Mouse (Mus musculus): ENCODE results near the gene Ceacam9. TPM values are rescaled to one million over a fixed set of nuclear protein-coding genes. Genes with fewer than 3 reads are reported as not detected.
"Not testable (repeated sequence)": the region's sequence is repeated elsewhere in the genome, so short reads cannot be mapped to it uniquely, and the experiment has no call there.

Ceacam9 gene
- total RNA-seq (2015) (not detected in 2 replicates), total RNA-seq (2017) (not detected in 2 replicates)

DNA sequence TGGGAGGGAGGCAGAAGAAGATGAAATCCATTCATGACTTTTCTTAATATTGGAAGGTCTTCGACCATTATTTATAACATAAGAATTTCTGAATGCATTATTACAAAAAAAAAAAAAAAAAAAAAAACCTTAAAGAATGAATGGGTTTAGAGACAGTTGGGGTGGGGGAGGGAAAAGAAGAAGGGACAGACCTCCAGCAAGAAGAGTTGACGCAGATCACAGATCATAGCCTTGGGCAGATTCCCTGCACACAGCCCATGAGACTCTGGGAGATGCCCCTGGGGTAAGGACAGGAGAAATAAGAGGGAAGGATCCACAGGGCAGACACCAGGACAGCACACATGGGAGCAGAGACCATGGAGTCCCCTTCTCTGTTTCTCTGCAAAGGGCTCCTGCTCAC is at the start of gene Ceacam9:
TSS of gene Ceacam9 (plus strand) at position 301 of the 400 bp plus-strand sequence.
- ATAC-seq (ENCODE audit: poor library complexity, severe bottlenecking), result no peak

DNA sequence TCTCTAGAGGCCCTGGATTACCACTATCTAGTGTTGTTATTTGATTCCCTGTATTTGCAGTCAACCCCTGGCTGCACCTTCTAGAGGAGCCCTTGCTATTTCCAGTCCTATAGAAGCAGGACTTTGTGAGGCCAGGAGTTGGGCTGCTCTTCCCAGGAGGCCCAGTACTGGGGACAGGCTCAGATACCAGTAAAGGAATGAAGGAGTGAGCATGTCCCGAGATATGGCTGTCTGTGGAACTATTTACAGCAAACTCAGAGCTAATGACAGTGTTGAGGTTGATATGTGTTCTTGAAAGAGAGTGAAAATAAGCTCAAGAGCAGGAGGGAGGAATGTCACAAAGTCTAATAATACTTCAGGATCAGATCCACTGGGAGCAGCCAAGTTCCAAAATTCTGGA is 47.9 kb upstream of the Ceacam9 start:
- no peak for ATAC-seq (ENCODE audit: poor library complexity, severe bottlenecking)

DNA sequence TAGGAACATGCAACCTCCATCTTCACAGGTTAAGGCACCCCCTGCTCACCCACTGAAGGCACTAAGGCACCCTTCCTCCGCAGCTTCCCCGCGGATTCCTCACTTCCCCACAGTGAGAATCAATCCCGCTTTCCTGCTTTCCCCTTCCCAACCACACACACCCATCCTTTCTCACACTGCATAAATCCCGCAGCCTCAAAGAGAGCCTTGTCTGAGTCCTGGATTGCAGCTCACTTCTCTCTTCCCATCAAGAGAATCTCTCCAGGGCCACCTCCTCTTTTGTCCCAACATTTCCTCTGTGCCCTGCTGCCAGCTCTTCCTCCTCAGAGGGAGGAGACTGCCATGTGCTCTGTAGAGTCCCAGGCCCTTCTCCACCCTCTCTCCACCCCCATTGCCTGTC is 47.0 kb upstream of the Ceacam9 start:
- not testable (repeated sequence) for ATAC-seq (ENCODE audit: poor library complexity, severe bottlenecking)

DNA sequence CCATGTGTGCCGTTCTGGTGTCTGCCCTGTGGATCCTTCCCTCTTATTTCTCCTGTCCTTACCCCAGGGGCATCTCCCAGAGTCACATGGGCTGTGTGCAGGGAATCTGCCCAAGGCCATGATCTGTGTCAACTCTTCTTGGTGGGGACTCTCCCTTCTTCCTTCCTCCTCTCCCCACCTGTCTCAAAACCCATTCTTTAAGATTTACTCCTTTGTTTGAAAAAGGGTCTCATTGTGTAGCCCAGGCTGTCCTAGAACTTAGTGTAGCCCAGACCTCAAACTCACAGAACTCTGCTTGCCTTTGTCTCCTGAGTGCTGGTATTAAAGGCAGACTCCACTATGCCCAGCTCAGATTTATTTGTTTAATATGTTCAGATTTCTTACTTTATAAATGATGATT is 46.1 kb upstream of the Ceacam9 start, which contains the start of gene Ceacam15:
TSS of gene Ceacam15 (minus strand) at position 101 of the 400 bp plus-strand sequence.
- ATAC-seq (ENCODE audit: poor library complexity, severe bottlenecking), result no peak

DNA sequence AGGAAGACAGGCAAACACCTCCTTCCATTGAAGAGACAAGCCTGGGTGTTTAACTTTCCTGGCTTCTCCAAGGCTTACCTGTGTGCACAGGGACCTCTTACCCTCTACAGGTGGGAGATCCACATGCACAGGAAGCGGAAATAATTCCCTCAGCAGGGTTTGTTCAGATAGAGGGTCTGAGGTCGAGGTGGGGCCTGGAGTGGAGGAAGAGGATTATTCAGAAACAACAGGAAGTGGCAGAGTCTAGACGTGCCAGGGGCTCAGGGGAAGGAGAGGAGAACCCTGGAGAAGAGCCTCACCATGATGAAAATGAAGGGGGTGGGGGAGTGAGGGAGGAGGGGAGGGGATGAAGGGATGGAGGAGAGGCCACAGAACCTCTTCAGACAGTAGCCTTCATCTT is 41.5 kb upstream of the Ceacam9 start:
- not testable (repeated sequence) for ATAC-seq (ENCODE audit: poor library complexity, severe bottlenecking)

DNA sequence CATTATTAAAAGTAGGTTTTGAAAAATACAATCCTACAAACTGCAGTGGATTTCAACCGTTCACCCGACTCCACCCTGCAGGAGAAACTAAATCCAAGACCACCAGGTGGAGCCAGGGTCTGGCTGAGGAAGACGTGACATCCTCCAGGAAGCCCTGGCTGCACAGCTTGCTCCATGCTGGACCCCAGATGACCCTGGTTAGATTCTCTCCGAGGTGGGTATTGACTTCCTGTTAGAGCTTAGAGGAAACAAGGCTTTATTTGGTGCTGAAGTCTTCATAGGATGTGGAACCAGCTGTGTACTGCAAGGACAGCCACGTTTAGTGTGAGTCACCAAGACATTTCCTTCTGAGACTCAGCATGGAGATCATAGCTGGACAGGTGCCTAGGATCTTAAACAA is 32.5 kb upstream of the Ceacam9 start:
- no peak for ATAC-seq (ENCODE audit: poor library complexity, severe bottlenecking)

DNA sequence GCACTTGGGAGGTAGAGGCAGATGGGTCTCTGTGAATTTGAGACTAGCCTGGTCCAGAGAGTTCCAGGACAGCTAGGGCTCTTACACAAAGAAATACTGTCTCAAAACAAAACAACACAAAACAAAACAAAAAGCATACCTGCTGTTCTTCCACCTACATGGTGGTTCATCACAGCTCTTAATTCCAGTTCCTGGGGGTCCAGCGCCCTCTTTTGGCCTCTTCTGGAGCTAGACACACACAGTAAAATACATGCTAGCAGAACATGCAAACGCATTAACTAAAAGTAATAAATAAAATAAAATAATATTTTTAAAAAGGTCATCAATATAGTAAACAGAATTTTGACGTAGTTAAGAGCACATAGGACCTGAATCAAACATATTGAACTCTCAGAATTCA is 26.7 kb upstream of the Ceacam9 start:
- no peak for ATAC-seq (ENCODE audit: poor library complexity, severe bottlenecking)

DNA sequence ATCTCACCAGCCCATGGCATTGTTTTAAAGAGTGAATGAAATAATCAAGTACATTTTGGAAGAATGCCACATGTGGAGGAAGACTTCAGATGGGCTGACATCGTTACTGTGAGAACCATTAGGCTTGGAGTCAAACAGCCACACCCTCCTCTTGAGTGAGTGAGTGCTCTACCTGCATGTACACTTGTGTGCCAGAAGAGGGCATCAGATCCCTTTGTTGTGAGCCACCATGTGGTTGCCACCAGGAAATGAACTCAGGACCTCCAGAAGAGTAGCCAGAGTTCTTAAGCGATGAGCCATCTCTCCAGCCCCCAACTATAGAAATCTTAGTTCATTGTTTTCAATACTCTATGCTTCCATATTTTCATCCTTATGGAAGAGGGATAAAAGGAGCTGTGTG is 22.7 kb upstream of the Ceacam9 start:
- 0 out of 2 replicates have a peak, but pooled peaks have one; percentile 24 for ATAC-seq (ENCODE audit: poor library complexity, severe bottlenecking)

DNA sequence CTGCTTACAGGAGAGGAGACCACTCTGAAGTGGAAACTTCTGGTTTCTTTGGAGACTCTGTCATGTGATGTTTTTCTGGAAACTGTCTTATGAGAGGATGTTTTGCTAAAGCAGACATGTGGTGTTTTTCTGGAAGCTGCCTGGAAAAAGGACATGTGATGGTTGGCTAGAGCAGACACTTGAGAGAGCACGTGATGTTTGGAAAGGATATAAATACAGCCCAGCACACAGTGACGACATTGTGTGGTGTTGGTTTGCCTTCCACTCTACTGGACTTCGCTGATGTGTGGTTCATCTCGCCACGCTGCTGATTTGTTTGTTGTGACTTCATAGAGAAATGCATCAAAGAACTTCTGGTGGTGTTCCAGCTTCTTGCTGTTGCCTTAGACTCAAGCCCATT is 21.1 kb upstream of the Ceacam9 start:
- ATAC-seq (ENCODE audit: poor library complexity, severe bottlenecking), result no peak

DNA sequence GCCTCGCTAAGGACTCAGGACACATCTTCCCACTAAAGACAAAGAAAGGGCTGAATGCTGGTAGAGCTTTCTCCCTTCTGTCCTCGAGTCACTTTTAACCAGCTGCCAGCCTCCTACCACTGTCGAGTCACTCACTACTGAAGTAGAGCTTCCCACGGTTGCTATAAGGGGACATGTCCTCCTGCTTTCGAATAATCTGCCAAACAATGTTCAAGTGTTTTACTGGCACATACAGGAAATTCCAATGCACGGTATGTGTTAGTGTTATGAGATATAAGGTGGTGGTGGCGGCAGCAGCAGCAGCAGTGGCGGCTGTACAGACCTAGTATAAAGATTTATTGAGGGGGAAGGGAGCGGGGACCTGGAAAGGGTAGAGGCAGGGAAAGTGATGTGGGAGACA is 15.3 kb upstream of the Ceacam9 start:
- no peak for ATAC-seq (ENCODE audit: poor library complexity, severe bottlenecking)

DNA sequence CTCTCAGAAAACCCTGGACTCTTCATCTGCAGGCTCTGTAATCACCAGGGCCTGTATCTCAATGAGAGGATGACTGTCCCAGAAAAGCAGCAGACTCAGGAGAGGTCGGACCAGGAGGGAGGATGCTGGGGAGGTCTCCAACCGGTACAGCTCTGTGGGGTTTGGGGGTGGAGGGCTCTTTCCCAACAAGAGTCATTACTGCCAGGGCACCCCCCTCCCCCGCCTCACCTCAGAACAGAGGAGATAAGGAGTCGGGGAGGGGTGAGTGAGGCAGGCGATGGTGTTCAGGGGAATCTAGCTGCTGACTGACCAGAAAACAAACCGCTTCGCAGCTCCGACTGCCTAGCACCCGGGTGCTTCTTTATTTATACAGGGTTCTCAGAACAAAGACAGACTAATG is 13.5 kb upstream of the Ceacam9 start:
- ATAC-seq (ENCODE audit: poor library complexity, severe bottlenecking), result no peak

DNA sequence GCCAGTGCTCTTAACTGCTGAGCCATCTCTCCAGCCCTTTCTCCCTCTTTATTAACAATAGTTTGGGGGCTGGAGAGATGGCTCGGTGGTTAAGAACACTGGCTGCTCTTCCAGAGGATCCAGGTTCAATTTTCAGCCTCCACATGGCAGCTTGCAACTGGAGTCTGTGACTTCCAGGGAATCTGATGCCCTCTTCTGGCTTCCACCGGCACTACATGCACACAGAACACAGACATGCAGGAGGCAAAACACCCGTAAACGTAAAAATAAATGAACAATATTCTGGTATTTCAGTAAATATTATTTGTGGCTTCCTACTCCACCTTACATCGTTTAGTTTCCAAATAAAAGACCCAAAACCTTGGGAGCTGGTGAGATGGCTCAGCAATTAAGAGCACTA is 11.1 kb upstream of the Ceacam9 start:
- ATAC-seq (ENCODE audit: poor library complexity, severe bottlenecking), result no peak

DNA sequence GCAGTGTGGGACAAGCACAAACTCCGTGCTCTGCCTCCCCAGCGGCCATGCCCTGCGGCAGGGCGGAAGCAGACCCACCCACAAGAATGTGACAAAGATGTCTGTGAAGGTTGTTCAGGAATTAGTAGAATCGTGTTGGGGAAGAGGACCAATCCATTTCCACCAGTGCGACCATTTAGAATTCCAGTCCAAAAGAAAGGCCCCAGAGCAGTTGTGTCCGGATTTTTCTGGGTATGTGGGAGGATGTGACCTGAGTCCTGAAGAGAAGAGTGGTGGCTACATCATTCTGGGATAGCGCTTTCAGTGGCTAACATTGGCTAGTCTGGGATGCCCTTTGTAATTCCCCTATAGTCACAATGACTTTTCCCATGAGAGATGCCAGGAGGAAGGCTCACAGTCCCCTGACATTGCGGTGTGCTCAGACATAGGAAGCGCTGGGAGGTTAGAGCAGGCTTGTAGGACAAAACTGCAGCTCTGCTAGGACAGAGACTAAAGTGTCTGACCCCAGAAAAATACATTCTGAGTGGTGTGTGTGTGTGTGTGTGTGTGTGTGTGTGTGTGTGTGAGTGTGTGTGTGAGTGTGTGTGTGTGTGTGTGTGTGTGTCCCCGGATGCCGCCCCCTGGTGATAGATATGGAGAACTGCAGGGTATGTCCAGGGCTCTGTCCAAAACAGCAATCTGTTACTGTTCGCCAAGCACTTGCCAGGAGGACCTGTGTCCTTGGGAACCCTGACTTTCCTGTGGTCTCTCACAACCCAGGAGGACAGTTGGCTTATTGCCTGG is 8.9 kb upstream of the Ceacam9 start:
- ATAC-seq (ENCODE audit: poor library complexity, severe bottlenecking), result no peak

DNA sequence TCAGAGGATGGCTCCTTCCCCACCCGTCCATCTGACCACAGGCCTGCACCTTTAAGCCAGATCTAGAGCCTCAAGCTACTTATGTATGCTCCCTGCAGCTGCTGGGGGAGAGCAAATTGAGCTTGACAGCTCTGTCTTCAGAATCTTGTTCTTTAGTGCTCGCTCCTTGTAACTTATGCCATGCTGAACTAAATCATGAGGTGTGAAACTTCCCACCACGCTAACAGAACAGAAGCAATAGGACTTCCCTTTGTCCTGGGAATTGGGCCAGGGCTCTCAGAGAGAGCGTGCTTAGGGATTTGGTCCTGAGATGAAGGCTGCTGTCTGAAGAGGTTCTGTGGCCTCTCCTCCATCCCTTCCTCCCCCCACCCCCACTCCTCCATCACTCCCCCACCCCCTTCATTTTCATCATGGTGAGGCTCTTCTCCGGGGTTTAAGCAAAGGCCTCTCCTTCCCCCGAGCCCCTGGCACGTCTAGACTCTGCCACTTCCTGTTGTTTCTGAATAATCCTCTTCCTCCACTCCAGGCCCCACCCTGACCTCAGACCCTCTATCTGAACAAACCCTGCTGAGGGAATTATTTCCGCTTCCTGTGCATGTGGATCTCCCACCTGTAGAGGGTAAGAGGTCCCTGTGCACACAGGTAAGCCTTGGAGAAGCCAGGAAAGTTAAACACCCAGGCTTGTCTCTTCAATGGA is 5.1 kb upstream of the Ceacam9 start:
- ATAC-seq (ENCODE audit: poor library complexity, severe bottlenecking), result not testable (repeated sequence)

DNA sequence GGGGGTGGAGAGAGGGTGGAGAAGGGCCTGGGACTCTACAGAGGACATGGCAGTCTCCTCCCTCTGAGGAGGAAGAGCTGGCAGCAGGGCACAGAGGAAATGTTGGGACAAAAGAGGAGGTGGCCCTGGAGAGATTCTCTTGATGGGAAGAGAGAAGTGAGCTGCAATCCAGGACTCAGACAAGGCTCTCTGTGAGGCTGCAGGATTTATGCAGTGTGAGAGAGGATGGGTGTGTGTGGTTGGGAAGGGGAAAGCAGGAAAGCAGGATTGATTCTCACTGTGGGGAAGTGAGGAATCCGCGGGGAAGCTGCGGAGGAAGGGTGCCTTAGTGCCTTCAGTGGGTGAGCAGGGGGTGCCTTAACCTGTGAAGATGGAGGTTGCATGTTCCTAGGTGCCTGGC is 761 bp downstream of the Ceacam9 start:
- not testable (repeated sequence) for ATAC-seq (ENCODE audit: poor library complexity, severe bottlenecking)

DNA sequence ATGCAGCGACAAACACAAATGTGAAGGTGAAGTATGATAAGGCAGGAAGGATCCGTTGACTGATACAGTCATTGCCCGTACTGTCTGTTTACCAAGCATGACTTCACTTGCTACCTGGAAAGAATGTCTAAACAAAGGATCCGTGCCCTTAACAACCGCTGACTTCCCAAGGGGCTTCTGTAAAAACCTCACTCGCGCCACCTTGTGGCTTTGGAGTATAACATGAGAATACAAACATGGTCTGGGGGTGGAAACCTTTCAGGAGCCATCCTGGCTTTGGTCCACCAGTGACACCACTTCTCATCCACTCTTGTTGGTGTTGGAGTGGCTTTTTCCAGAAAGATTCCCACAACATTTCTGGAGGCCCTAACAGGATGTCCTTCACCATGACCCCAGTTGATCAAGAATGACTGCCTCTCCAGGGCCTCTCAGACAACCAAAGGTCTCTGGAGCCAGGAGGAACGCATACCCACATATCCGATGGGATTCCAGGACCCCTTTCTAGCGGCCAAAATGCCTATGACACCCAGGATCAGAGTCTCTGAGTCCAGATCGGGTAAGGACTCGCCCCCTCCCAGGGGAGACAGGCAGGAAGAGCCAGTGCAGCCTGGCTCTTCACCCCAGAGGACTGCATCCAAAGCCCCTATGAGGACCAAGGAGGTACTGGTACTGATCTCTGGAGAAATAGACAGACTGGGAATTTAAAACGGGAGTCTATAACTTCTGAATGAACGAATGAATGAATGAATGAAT is 7.0 kb downstream of the Ceacam9 start:
- ATAC-seq (ENCODE audit: poor library complexity, severe bottlenecking), result peak; percentile 60; the same call in 1 of the 2 replicates

DNA sequence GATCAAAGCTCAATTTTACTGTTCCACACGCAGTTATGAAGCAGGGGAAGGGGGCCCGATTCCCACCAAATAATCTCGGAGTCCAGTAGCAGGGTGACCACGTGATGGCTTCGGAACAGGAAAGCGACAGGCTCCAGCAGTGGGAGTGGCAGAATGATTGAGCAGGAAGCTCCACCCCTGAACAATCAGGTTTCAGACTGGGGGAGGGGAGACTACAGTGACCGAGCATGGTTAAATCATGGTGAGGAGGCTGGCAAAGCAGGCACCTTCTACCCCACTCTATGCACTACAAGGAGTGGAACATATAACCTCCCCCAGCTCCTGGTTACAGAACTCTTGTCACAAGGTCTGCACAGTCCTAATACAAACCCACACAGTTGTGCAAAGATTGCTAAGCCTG is 7.8 kb downstream of the Ceacam9 start:
- ATAC-seq (ENCODE audit: poor library complexity, severe bottlenecking), result not testable (repeated sequence)

DNA sequence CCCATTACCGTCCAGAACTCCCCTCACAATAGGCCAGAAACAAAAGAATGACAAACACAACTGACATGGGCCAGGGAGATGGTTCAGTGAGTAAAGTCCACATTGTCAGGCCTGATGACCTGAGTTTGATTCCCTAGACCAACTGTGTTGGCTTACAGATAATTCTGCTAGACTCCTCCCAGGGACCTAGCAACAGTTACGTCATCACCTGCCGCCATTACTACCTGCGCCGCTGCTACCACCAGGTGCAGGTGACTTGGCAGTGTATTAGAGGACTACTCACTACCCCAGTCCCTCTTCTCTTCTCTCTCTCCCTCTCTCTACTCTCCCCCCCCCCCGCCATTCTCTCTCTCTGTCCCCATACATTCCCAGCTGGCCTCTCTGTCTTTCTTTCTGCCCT is 9.1 kb downstream of the Ceacam9 start:
- ATAC-seq (ENCODE audit: poor library complexity, severe bottlenecking), result no peak

DNA sequence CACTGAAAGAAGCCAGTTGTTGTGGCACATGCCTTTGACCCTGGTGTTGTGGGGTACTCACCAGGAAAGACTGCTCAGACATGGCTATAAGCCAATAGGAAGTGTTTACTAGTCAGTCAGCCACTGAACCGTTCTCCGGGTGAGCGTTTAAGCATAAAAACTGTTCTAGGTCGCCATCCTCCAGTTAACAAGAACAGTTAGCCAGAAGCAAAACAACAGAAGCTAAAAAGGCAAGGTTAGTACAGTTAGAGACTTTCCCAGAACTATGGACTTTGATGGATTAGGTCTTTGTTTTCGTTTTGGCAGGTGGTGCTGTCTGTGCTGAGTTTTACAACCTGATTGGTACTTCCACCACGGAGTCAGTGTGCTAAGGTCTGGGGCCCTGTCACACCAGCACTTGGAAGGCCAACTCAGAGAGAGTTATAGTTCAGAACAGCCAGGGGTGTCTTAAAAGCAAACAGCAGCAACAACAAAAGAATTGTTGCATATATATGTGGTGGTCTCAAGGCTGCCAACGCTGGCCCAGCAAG is 10.2 kb downstream of the Ceacam9 start:
- no peak for ATAC-seq (ENCODE audit: poor library complexity, severe bottlenecking)

DNA sequence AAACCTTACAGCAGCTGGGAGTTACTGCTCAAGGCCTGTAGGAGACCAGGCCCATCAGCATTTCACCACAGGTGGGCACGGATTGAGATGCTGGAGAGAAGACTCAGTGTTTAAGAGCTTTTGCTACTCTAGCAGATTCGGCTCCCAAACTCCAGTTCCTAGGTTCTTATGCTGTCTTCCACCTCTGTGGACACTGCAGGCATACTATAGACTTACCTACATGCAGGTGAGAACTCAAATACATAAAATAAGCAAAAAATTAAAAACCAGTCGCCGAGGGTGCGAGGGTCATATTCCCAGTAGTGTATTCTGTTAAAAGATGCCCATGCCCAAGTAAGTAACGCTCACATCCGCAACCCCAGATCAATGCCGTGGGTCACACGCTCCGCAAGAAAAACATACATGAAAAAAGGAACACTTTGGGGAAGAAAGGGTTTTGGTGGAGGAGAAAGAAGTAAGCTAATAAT is 15.9 kb downstream of the Ceacam9 start:
- ATAC-seq (ENCODE audit: poor library complexity, severe bottlenecking), result no peak

DNA sequence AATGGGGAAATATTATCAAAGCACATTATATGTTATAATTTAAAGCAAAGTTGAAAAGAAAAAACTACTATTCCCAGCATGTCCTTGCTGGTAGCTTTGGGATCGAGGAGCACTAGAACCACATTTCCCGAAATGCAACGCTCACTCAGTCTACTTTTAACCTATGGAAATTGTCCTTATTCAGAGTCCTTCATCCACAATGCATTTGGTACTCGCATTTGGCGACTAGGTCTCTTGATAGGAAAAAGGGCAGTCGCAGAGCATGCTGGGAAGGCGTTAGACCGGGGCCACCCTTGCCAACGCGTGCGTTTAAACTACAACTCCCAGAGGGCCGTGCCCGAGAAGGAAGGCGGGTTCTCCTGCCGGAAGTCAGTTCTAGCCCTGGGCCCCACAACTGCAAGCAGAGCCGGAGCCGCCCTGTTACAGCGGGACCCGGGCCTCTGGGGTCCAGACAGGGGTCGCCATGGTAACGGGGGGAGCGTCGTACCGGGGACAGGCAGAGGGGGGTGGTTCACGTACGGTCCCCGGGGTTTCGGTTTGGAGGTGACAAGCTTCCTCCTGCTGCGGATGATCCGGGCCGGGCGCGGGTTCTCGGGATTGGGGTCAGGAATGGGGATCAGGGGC is 16.5 kb downstream of the Ceacam9 start, which contains the start of gene Ap2s1:
TSS of gene Ap2s1 (plus strand) at position 338 of the 624 bp plus-strand sequence.
- peak; percentile 99 for ATAC-seq (ENCODE audit: poor library complexity, severe bottlenecking)
